Mouse (Mus musculus) olfactory bulb, adult 2 months (tissue): ENCODE results near the gene Lasp1. TPM values are rescaled to one million over a fixed set of nuclear protein-coding genes. Genes with fewer than 3 reads are reported as not detected.

Experiments used
- H3K27ac ChIP-seq: fragments of 200-500 bp; 2 replicates; pipeline ENCODE4 v1.5.1; 2012; ENCODE audit warnings: low read depth, low read length; ENCODE audit not compliant: insufficient read depth
- H3K4me1 ChIP-seq: fragments of 200-500 bp; 2 replicates; pipeline ENCODE4 v1.6.1; 2012; ENCODE audit warnings: low read length; ENCODE audit not compliant: control insufficient read depth, insufficient read depth
- H3K4me3 ChIP-seq: fragments of 200-500 bp; 2 replicates; pipeline ENCODE4 v1.5.1; 2012; ENCODE audit warnings: mild to moderate bottlenecking, low read depth, low read length, moderate library complexity; ENCODE audit not compliant: insufficient read depth
- CTCF ChIP-seq: fragments of 200-500 bp; IDR thresholded peaks from 2 replicates; pipeline ENCODE4 v1.5.1; 2012; ENCODE audit warnings: low read depth, mild to moderate bottlenecking, low read length, moderate library complexity; ENCODE audit not compliant: insufficient read depth
- POLR2A ChIP-seq: fragments of 200-500 bp; IDR thresholded peaks from 2 replicates; pipeline ENCODE4 v1.6.1; 2012; ENCODE audit warnings: mild to moderate bottlenecking, low read depth, low read length, moderate library complexity; ENCODE audit not compliant: insufficient read depth
- WGBS: fragments of 180-500 bp; shearing (Covaris S2); methylation state at CpG from one replicate; pipeline ENCODE4 v1.1.7; 2018; 5-methylcytosine and 5-hydroxymethylcytosine counted together
- polyA plus RNA-seq: library from polyadenylated mRNA; stranded (reverse); fragments of >200 nt; gene quantifications from 2 replicates; pipeline ENCODE4 v1.2.4, GENCODE M21; 2012; ENCODE audit warnings: low replicate concordance; ENCODE audit not compliant: missing spikeins, insufficient read depth, insufficient read length

Lasp1 gene
- polyA plus RNA-seq, 1 experiment: not detected

GRCm38 (mm10) chr11:97884601-97885185 is 85.9 kb downstream of the Lasp1 start:
- 23% methylated on average over 7 of the region's 7 CpGs for WGBS
- TF ChIP-seq POLR2A: no peak
- H3K27ac ChIP-seq: no peak overlapping the region

GRCm38 (mm10) chr11:97885296-97885915 is 86.6 kb downstream of the Lasp1 start:
- no peak for TF ChIP-seq POLR2A
- TF ChIP-seq CTCF: no peak
- H3K4me3 ChIP-seq: no peak overlapping the region
- no peak overlapping the region for H3K27ac ChIP-seq
- 99% methylated on average over 2 of the region's 2 CpGs for WGBS
- no peaks in the 10 kb centered on the region for H3K4me1 ChIP-seq

More at GRCm38 (mm10) chr11:97884601-97885185, 85.9 kb downstream of the Lasp1 start:
- Histone ChIP-seq H3K4me3 (peak overlapping the region; percentile 47), H3K4me1 (no peaks in the 10 kb centered on the region)

Other genes starting within 250 kb of the Lasp1 start
- gene Srcin1, start 222.8 kb upstream of the Lasp1 start, polyA plus RNA-seq: not detected in 2 replicates
- not detected in 2 replicates for gene Epop, start 169.3 kb upstream of the Lasp1 start, polyA plus RNA-seq
- gene Mllt6, start 135.6 kb upstream of the Lasp1 start, polyA plus RNA-seq: 69.4 and 106 TPM in 2 replicates
- not detected in 2 replicates for gene Cisd3, start 113.2 kb upstream of the Lasp1 start, polyA plus RNA-seq
- not detected in 2 replicates for gene Pcgf2, start 98.5 kb upstream of the Lasp1 start, polyA plus RNA-seq
- not detected in 2 replicates for gene Psmb3, start 95.6 kb upstream of the Lasp1 start, polyA plus RNA-seq
- not detected in 2 replicates for gene Pip4k2b, start 54.3 kb upstream of the Lasp1 start, polyA plus RNA-seq
- gene Cwc25, start 32.4 kb upstream of the Lasp1 start, polyA plus RNA-seq: not detected in 2 replicates
- not detected in 2 replicates for gene 1700001P01Rik, start 23.1 kb upstream of the Lasp1 start, polyA plus RNA-seq
- 695 TPM in 1 of 2 replicates, not detected in the other for gene Rpl23, start 16.6 kb upstream of the Lasp1 start, polyA plus RNA-seq
- gene B230217C12Rik, start 41.8 kb downstream of the Lasp1 start, polyA plus RNA-seq: not detected in 2 replicates
- gene Fbxo47, start 85.2 kb downstream of the Lasp1 start, polyA plus RNA-seq: not detected in 2 replicates
- gene Plxdc1, start 187.4 kb downstream of the Lasp1 start, polyA plus RNA-seq: not detected in 2 replicates
- gene Arl5c, start 197.2 kb downstream of the Lasp1 start, polyA plus RNA-seq: 395 TPM in 1 of 2 replicates, not detected in the other
- gene Cacnb1, start 224.0 kb downstream of the Lasp1 start, polyA plus RNA-seq: not detected in 2 replicates
- gene Rpl19, start 227.7 kb downstream of the Lasp1 start, polyA plus RNA-seq: not detected in 2 replicates